ENCODE assay signal across 8 mouse cellular contexts in genomic region chr7:7171227-7172147, GRCm38 (mm10). TPM values are rescaled to one million over a fixed set of nuclear protein-coding genes. Genes with fewer than 3 reads are reported as not detected.
DNase-seq lines count a peak whose midpoint lies in the region; ATAC-seq and TF ChIP-seq lines count a peak whose summit lies in the region.

Zfp418 (plus strand) TSS chr7:7171330.

- no peak for TF ChIP-seq POLR2A in ES-Bruce4 (IDR thresholded peaks at IDR 0.05; ENCODE audit: insufficient read depth, low read length)

- peak; percentile 14 for TF ChIP-seq CTCF in ES-Bruce4 (IDR thresholded peaks at IDR 0.05; ENCODE audit: low read depth, low read length)
- no peak for TF ChIP-seq CTCF in heart, postnatal 0 days (IDR thresholded peaks at IDR 0.05; ENCODE audit: low read depth)

- no peaks in the 10 kb centered on the region for H3K4me1 ChIP-seq in ES-Bruce4 (ENCODE audit: control insufficient read depth, insufficient read depth, low read length)
- peaks cover 7% of the 10 kb centered on the region for H3K4me1 ChIP-seq in forebrain, embryonic 13.5 days
- peaks cover 7% of the 10 kb centered on the region; the same call in 1 of the 2 replicates for H3K4me1 ChIP-seq in heart, postnatal 0 days (ENCODE audit: control insufficient read depth, insufficient read depth)
- peaks cover 9% of the 10 kb centered on the region for H3K4me1 ChIP-seq in liver, embryonic 13.5 days (replicated peaks)
- H3K4me1 ChIP-seq in stomach, embryonic 15.5 days, result peaks cover 2% of the 10 kb centered on the region; the same call in 1 of the 2 replicates

- no peak for TF ChIP-seq EP300 in ES-Bruce4 (IDR thresholded peaks at IDR 0.05; ENCODE audit: insufficient read depth, low read depth, low read length)
- no peak for TF ChIP-seq EP300 in heart, postnatal 0 days (IDR thresholded peaks at IDR 0.05; ENCODE audit: low read depth)

- H3K36me3 ChIP-seq in ES-Bruce4 (ENCODE audit: control insufficient read depth, insufficient read depth, low read length, poor library complexity, severe bottlenecking), result peaks cover 7% of the 10 kb centered on the region
- H3K36me3 ChIP-seq in forebrain, embryonic 13.5 days (ENCODE audit: poor library complexity, severe bottlenecking), result peaks cover 16% of the 10 kb centered on the region
- H3K36me3 ChIP-seq in heart, postnatal 0 days (replicated peaks; ENCODE audit: control insufficient read depth, insufficient read depth, low read length), result peaks cover 13% of the 10 kb centered on the region; the same call in 1 of the 2 replicates
- H3K36me3 ChIP-seq in liver, embryonic 13.5 days, result peaks cover 3% of the 10 kb centered on the region; the same call in 1 of the 2 replicates
- H3K36me3 ChIP-seq in stomach, embryonic 15.5 days, result peaks cover 3% of the 10 kb centered on the region; the same call in 1 of the 2 replicates

- H3K4me3 ChIP-seq in ES-Bruce4 (ENCODE audit: low read depth, low read length), result peak within 1 kb of the TSS; percentile 100
- peak within 1 kb of the TSS; percentile 60 for H3K4me3 ChIP-seq in forebrain, embryonic 13.5 days
- H3K4me3 ChIP-seq in heart, postnatal 0 days (ENCODE audit: low read depth, low read length), result peak within 1 kb of the TSS; percentile 91
- H3K4me3 ChIP-seq in liver, embryonic 13.5 days (replicated peaks), result peak within 1 kb of the TSS; percentile 68
- peak within 1 kb of the TSS; percentile 66 for H3K4me3 ChIP-seq in stomach, embryonic 15.5 days (replicated peaks)

- peak within 1 kb of the TSS; percentile 70 for H3K4me2 ChIP-seq in forebrain, embryonic 13.5 days
- H3K4me2 ChIP-seq in heart, postnatal 0 days (ENCODE audit: low read depth, low read length), result peak within 1 kb of the TSS; percentile 93
- H3K4me2 ChIP-seq in liver, embryonic 13.5 days, result peak within 1 kb of the TSS; percentile 74
- H3K4me2 ChIP-seq in stomach, embryonic 15.5 days, result peak within 1 kb of the TSS; percentile 59

- H3K9ac ChIP-seq in ES-Bruce4 (ENCODE audit: low read depth, poor library complexity, severe bottlenecking), result peak within 1 kb of the TSS; percentile 81
- peak within 1 kb of the TSS; percentile 74 for H3K9ac ChIP-seq in forebrain, embryonic 13.5 days
- peak within 1 kb of the TSS; percentile 72 for H3K9ac ChIP-seq in heart, postnatal 0 days (replicated peaks; ENCODE audit: low read depth, low read length)
- peak within 1 kb of the TSS; percentile 69 for H3K9ac ChIP-seq in liver, embryonic 13.5 days
- peak within 1 kb of the TSS; percentile 35 for H3K9ac ChIP-seq in stomach, embryonic 15.5 days

- peak; percentile 98 for ATAC-seq in forebrain, embryonic 13.5 days
- ATAC-seq in heart, postnatal 0 days (ENCODE audit: insufficient read depth, low read depth), result peak; percentile 93
- ATAC-seq in liver, embryonic 13.5 days (ENCODE audit: low read depth), result peak; percentile 92
- peak; percentile 95 for ATAC-seq in stomach, embryonic 15.5 days (ENCODE audit: insufficient read depth, low FRiP score, low read depth)

- peak; percentile 39 for DNase-seq in c-Kit-positive CD71-positive TER-119-positive erythroid progenitor cells, embryonic 14.5 days (ENCODE audit: low spot score)
- peak; percentile 84 for DNase-seq in heart, postnatal 0 days (ENCODE audit: low spot score)
- peak; percentile 71 to 86 for DNase-seq in kidney, postnatal 36 days
- DNase-seq in liver, embryonic 13.5 days, result peak; percentile 24
- peak; percentile 15 to 30 for DNase-seq in natural killer cell, adult 2 months (ENCODE audit: low spot score in 2 of 2)

- WGBS in forebrain, embryonic 13.5 days, result 2% methylated on average over 26 of the region's 26 CpGs
- WGBS in heart, postnatal 0 days, result 2% methylated on average over 26 of the region's 26 CpGs
- 2% methylated on average over 26 of the region's 26 CpGs for WGBS in liver, embryonic 13.5 days (ENCODE audit: insufficient replicate concordance)
- 1% methylated on average over 26 of the region's 26 CpGs for WGBS in stomach, embryonic 15.5 days

- H3K27me3 ChIP-seq in ES-Bruce4 (ENCODE audit: control insufficient read depth, insufficient read depth, low read length, poor library complexity, severe bottlenecking), result no peaks in the 10 kb centered on the region
- H3K27me3 ChIP-seq in forebrain, embryonic 13.5 days, result no peaks in the 10 kb centered on the region
- no peaks in the 10 kb centered on the region for H3K27me3 ChIP-seq in heart, postnatal 0 days (ENCODE audit: control insufficient read depth, insufficient read depth, low read length)
- H3K27me3 ChIP-seq in liver, embryonic 13.5 days, result no peaks in the 10 kb centered on the region
- no peaks in the 10 kb centered on the region for H3K27me3 ChIP-seq in stomach, embryonic 15.5 days (replicated peaks)

- H3K9me3 ChIP-seq in ES-Bruce4 (replicated peaks; ENCODE audit: control insufficient read depth, insufficient read depth, low read length, poor library complexity, severe bottlenecking), result no peaks in the 10 kb centered on the region
- no peaks in the 10 kb centered on the region for H3K9me3 ChIP-seq in forebrain, embryonic 13.5 days (replicated peaks)
- H3K9me3 ChIP-seq in heart, postnatal 0 days (replicated peaks; ENCODE audit: control insufficient read depth, low read length), result no peaks in the 10 kb centered on the region
- no peaks in the 10 kb centered on the region for H3K9me3 ChIP-seq in liver, embryonic 13.5 days (replicated peaks)
- H3K9me3 ChIP-seq in stomach, embryonic 15.5 days, result no peaks in the 10 kb centered on the region

- peak within 1 kb of the TSS; percentile 90 for H3K27ac ChIP-seq in ES-Bruce4 (ENCODE audit: insufficient read depth, low read length)
- no peak within 1 kb of the TSS for H3K27ac ChIP-seq in forebrain, embryonic 13.5 days
- H3K27ac ChIP-seq in heart, postnatal 0 days (ENCODE audit: low read depth), result no peak within 1 kb of the TSS
- H3K27ac ChIP-seq in liver, embryonic 13.5 days, result no peak within 1 kb of the TSS
- peak within 1 kb of the TSS; percentile 80; the same call in 1 of the 2 replicates for H3K27ac ChIP-seq in stomach, embryonic 15.5 days

RNA-seq across cellular contexts. Expression of gene Zfp418, which starts in this region (rescaled TPM):
- polyA plus RNA-seq in ES-Bruce4 (2011; ENCODE audit: insufficient read depth, insufficient read length, low read depth, missing spikeins), result 6.5 and 7.4 TPM in 2 replicates
- 3.6 and 4.0 TPM in 2 replicates for polyA plus RNA-seq in forebrain, embryonic 13.5 days (2015; fragmentation: Nextera tagmentation; extraction: Ambion mirVana)
- total RNA-seq in heart, postnatal 0 days (2014; rRNA removed; ENCODE audit: low replicate concordance), result 0.46 TPM in 1 of 2 replicates, not detected in the other
- polyA plus RNA-seq in heart, postnatal 0 days (2015; fragmentation: Nextera tagmentation; extraction: Ambion mirVana), result 0.56 and 0.74 TPM in 2 replicates
- 0.30 and 0.35 TPM in 2 replicates for polyA plus RNA-seq in liver, embryonic 13.5 days (2015; fragmentation: Nextera tagmentation; extraction: Ambion mirVana)
- polyA plus RNA-seq in stomach, embryonic 15.5 days (2015; fragmentation: Nextera tagmentation; extraction: Ambion mirVana), result 2.5 TPM in 2 replicates

Comparison
In these comparisons a context has a peak if more than half of its experiments do, and no peak if none do; other contexts are left out.
1. Peak in DNase-seq, ATAC-seq, H3K4me3 ChIP-seq, H3K9ac ChIP-seq and H3K4me2 ChIP-seq in heart, postnatal 0 days; RNA of the gene not detected or under 1 TPM.
2. Peak in DNase-seq, ATAC-seq, H3K4me3 ChIP-seq, H3K9ac ChIP-seq and H3K4me2 ChIP-seq in liver, embryonic 13.5 days; RNA of the gene not detected or under 1 TPM.
3. H3K27ac ChIP-seq: peak in ES-Bruce4 (single experiment) and stomach, embryonic 15.5 days (single experiment); none in forebrain, embryonic 13.5 days (single experiment), heart, postnatal 0 days (single experiment) and liver, embryonic 13.5 days (single experiment).
4. DNase-seq: peak in every context shown above with its lines; median percentile 84 in heart, postnatal 0 days; 78 in kidney, postnatal 36 days; 39 in c-Kit-positive CD71-positive TER-119-positive erythroid progenitor cells, embryonic 14.5 days; 24 in liver, embryonic 13.5 days; 22 in natural killer cell, adult 2 months.
5. Peak in every context shown above with its lines, with median percentiles within 50 percentile points of each other: H3K4me3 ChIP-seq, H3K9ac ChIP-seq, ATAC-seq and H3K4me2 ChIP-seq.